Mouse (Mus musculus) ES-E14 (cell line): ENCODE results near the gene Tead1. TPM values are rescaled to one million over a fixed set of nuclear protein-coding genes. Genes with fewer than 3 reads are reported as not detected.

Source experiments
- DNase-seq: peaks from one replicate; pipeline ENCODE4 v3.0.0-alpha.2; 2013; ENCODE audit warnings: low read depth, low spot score
- H3K27ac ChIP-seq: 2 replicates; pipeline ENCODE4 v1.5.1; 2012; ENCODE audit warnings: low read depth, mild to moderate bottlenecking, low read length, moderate library complexity, mixed read lengths; ENCODE audit not compliant: poor library complexity, insufficient read depth, severe bottlenecking
- H3K36me3 ChIP-seq: 2 replicates; pipeline ENCODE4 v1.6.1; 2012; ENCODE audit warnings: mild to moderate bottlenecking, low read length, moderate library complexity, mixed read lengths; ENCODE audit not compliant: control insufficient read depth, poor library complexity, insufficient read depth, severe bottlenecking
- H3K4me1 ChIP-seq, 2 experiments: fragments of 150-350 bp in 1 of 2; sonication (generic) in 1 of 2; 2 replicates each; pipeline ENCODE4 v1.6.1; 2012; ENCODE audit warnings: low read length in 2 of 2, mild to moderate bottlenecking in 1 of 2, mixed read lengths in 1 of 2; ENCODE audit not compliant: control insufficient read depth in 2 of 2, insufficient read depth in 2 of 2, poor library complexity in 1 of 2
- H3K4me3 ChIP-seq, 2 experiments: fragments of 150-350 bp in 1 of 2; sonication (generic) in 1 of 2; 2 replicates each; pipeline ENCODE4 v1.5.1; 2012; ENCODE audit warnings: low read length in 2 of 2, low read depth in 1 of 2, mild to moderate bottlenecking in 1 of 2, mixed read lengths in 1 of 2; ENCODE audit not compliant: insufficient read depth in 1 of 2, poor library complexity in 1 of 2, severe bottlenecking in 1 of 2
- H3K9ac ChIP-seq: 2 replicates; pipeline ENCODE4 v1.6.1; 2012; ENCODE audit warnings: low read depth, mild to moderate bottlenecking, low read length, mixed read lengths; ENCODE audit not compliant: poor library complexity, insufficient read depth, severe bottlenecking
- H3K9me3 ChIP-seq: fragments of 150-350 bp; sonication (generic); 2 replicates; pipeline ENCODE4 v1.6.1; 2012; ENCODE audit warnings: low read depth, mild to moderate bottlenecking, low read length; ENCODE audit not compliant: control insufficient read depth, insufficient read depth
- CHD2 ChIP-seq: IDR thresholded peaks from 2 replicates; pipeline ENCODE4 v1.6.1; 2014; ENCODE audit warnings: mild to moderate bottlenecking, low read depth, low read length, inconsistent platforms
- HCFC1 ChIP-seq: IDR thresholded peaks from 2 replicates; pipeline ENCODE4 v1.6.1; 2012; ENCODE audit warnings: low read length, inconsistent platforms, borderline replicate concordance; ENCODE audit not compliant: insufficient read depth
- MAFK ChIP-seq: IDR thresholded peaks from 2 replicates; pipeline ENCODE4 v1.6.1; 2014; ENCODE audit warnings: mild to moderate bottlenecking, low read depth, low read length, inconsistent platforms; ENCODE audit not compliant: insufficient read depth
- ZC3H11A ChIP-seq: IDR thresholded peaks from 2 replicates; pipeline ENCODE4 v1.6.1; 2012; ENCODE audit warnings: low read depth, mild to moderate bottlenecking, inconsistent platforms, low read length, borderline replicate concordance
- ZNF384 ChIP-seq: IDR thresholded peaks from 2 replicates; pipeline ENCODE4 v1.6.1; 2012; ENCODE audit warnings: low read depth, low read length, inconsistent platforms
- in situ Hi-C, 2 experiments: fragments of 600-800 bp; cut with MboI; formaldehyde crosslinking; loops; one replicate each; pipeline ENCODE4 v1.15.1; 2025; ENCODE audit warnings: low sequenced_read_pairs in 2 of 2, inconsistent platforms in 1 of 2; ENCODE audit not compliant: unreplicated experiment in 2 of 2
- total RNA-seq: library from RNA; depleted of rRNA; stranded (reverse); fragments of 300-350 nt; gene quantifications from 2 replicates; pipeline ENCODE4 v1.2.3, GENCODE M21; 2012

Tead1 gene
- total RNA-seq, 1 experiment = 90.5 TPM

DNA sequence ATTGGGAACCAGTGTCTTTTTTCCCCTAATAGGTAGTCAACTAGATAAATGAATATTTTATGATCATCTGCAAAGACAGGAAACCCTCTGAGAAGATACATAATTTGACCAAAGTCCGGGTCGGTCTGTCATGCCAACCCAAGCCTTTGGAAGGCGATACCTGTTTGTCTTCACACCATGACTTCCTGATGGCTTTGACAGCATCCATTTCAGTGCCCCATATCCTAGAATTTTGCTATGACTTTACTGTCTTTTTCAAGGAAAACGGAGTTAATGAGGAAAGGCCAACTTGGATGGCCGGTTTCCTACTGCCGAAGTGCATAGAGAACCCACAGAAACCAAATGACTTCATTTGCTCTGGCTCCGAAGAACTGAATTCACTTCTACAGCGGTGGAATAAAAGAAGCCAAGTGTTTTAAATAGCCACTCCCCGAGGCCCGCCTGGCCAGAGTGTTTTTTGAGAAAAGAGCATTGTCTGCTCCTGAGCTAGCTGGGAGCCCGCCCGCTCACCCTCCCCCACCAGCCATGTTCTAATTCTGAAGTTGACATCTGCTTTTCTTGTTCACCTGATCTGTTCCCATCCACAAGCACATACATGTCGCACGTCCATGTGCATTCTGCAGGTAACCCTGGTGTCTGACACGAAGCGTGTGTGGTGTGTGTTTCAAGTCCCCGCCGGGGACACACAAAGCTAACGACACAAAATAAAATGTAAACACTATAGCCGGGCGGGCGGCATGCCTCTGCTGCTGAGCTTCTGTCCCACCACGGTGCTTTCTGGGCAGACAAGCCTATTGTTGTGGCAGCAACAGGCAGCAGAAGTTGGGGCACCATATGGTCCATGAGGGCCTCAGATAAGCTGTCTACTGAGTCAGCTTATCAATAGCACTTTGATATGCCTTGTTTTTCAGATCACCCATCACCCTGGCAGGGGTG is 5.8 kb downstream of the Tead1 start:
- Histone ChIP-seq H3K9ac (0 out of 2 replicates have a peak overlapping the region, but pooled peaks have one; percentile 24), H3K9me3 (no peaks in the 10 kb centered on the region), H3K27ac (0 out of 2 replicates have a peak overlapping the region, but pooled peaks have one; percentile 1), H3K4me3 (peak overlapping the region; percentile 42 to 49; a peak in 3 of 4 replicates), H3K36me3 (peaks cover 6% of the 10 kb centered on the region; the same call in 1 of the 2 replicates), H3K4me1 (peaks cover 33 to 34% of the 10 kb centered on the region in 2 experiments)
- no peak for TF ChIP-seq HCFC1
- no peak for TF ChIP-seq ZNF384
- no peak for TF ChIP-seq MAFK
- TF ChIP-seq CHD2 = no peak
- no peak for TF ChIP-seq ZC3H11A
- DNase-seq = peak; percentile 47
- in situ Hi-C loops = no loop called here

DNA sequence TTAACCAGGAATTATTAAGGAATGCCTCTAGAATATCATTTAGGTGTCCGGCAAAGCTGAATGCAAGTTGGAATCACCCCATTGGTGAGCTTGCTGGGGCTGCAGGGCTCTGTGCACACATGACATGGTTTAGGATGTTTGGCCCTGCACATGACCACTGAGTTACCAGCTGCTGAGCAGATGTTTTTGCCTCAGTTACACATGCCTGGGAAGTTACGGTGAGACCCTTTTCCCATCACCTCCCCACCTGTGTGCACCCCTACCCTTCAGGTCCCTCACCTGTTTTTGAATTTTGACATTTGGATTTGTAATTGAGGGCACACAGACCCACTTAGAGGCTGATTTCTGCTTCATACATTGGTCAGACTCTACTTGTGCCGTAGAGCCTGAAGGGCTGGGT is 6.9 kb downstream of the Tead1 start:
- TF ChIP-seq HCFC1 = no peak
- TF ChIP-seq ZNF384 = no peak
- TF ChIP-seq CHD2 = no peak
- no peak for TF ChIP-seq ZC3H11A
- no peak for TF ChIP-seq MAFK
- H3K9ac ChIP-seq = no peak overlapping the region
- H3K36me3 ChIP-seq = peaks cover 6% of the 10 kb centered on the region; the same call in 1 of the 2 replicates
- no peaks in the 10 kb centered on the region for H3K9me3 ChIP-seq
- in situ Hi-C loops = no loop called here
- H3K27ac ChIP-seq = no peak overlapping the region
- peaks cover 37 to 38% of the 10 kb centered on the region in 2 experiments for H3K4me1 ChIP-seq
- no peak overlapping the region for H3K4me3 ChIP-seq
- DNase-seq = no peak

DNA sequence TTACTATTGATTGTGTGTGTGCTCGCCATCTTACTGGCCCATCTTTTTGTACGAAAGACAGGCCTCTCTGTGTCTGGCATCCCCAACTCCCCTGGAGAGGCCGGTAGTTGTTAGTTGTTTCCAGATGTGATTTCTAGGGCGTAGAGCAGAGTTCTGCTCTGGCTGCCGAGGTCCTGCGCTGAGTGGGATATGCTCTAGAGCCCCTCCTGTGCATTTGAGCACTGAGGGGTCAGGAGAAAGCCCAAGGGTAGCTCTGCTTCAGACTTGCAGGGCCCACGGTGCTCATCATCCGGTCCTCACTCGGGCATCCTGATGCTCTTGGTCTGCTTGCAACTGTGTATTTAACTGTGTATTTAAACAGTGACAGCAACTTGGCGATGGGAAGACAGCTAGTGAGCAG is 7.5 kb downstream of the Tead1 start:
- Histone ChIP-seq H3K4me1 (peaks cover 36 to 38% of the 10 kb centered on the region in 2 experiments), H3K9me3 (no peaks in the 10 kb centered on the region), H3K9ac (peak overlapping the region; percentile 33; the same call in 1 of the 2 replicates), H3K27ac (no peak overlapping the region), H3K4me3 (peak overlapping the region in 1 of 2 experiments; percentile 14; a peak in 2 of 4 replicates), H3K36me3 (peaks cover 6% of the 10 kb centered on the region; the same call in 1 of the 2 replicates)
- in situ Hi-C loops = no loop called here
- no peak for DNase-seq
- TF ChIP-seq MAFK = no peak
- TF ChIP-seq HCFC1 = no peak
- no peak for TF ChIP-seq ZC3H11A
- TF ChIP-seq ZNF384 = no peak
- TF ChIP-seq CHD2 = no peak

DNA sequence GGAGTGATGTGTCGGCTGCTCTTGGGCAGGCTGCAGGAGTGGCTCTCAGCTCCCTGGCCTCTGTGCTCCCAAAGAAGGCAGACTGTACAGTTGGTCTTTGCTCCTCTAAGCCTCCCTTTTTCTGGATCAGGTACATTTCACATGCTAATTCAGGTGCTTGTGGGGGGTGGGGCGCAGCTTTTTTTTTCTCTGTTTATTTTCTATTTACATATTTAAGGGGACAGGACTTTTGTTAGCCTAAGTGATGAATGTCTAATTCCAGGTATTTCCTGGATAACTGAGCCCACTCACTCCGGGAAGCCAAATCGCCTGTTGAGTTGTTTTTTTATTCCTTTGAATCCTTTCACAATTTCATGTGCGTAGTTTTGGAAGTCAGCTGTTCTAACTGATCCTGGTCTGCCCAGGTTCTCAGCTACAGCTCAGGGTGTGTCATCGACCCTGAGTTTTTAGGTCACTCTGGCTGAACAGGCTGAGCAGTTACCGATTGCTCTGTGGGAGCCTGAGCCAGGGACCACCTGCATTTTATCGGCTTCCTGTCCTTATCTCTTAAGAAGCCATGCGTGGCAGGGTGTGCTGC is 9.4 kb downstream of the Tead1 start:
- in situ Hi-C loops = no loop called here
- H3K27ac ChIP-seq = peak overlapping the region; percentile 95
- peaks cover 33 to 52% of the 10 kb centered on the region in 2 experiments for H3K4me1 ChIP-seq
- DNase-seq = peak; percentile 87
- peak overlapping the region; percentile 65 for H3K9ac ChIP-seq
- no peaks in the 10 kb centered on the region for H3K9me3 ChIP-seq
- peak overlapping the region; percentile 37 to 45 for H3K4me3 ChIP-seq
- H3K36me3 ChIP-seq = peaks cover 6% of the 10 kb centered on the region; the same call in 1 of the 2 replicates
- no peak for TF ChIP-seq ZC3H11A
- peak; percentile 98 for TF ChIP-seq ZNF384
- TF ChIP-seq HCFC1 = no peak
- peak; percentile 31; the same call in 1 of the 2 replicates for TF ChIP-seq MAFK
- TF ChIP-seq CHD2 = peak; percentile 70; the same call in 1 of the 2 replicates
